In the genomic region with DNA sequence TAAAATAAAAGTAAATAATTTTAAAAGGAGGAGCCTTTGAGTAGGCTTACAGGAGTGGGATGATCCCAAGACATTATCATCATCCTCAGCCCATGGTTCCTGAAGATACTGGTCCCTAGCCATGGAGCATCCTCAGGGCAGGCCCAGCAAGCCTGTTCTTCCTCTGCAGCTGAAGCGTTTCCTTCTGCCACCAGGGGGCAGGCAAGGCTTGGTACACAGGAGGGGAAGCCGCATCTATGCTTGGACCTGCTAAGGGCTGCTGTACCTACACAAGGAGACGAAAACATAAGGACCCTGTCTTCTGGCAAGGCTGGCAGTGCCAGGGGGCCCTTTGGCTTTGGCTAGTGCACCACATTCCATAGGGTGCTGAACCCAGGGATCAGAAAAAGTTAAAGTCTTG, we compare ENCODE assay signal across 8 mouse cellular contexts. TPM values are rescaled to one million over a fixed set of nuclear protein-coding genes. Genes with fewer than 3 reads are reported as not detected.
A peak's percentile ranks its signal among the peaks of the same experiment; 100 is the strongest.
DNase-seq lines count a peak whose midpoint lies in the region; ATAC-seq lines count a peak whose summit lies in the region.

No protein-coding gene starts in this region.

- peak; percentile 60 for DNase-seq in Muller cell, postnatal 12 days (ENCODE audit: inconsistent ontology term)
- DNase-seq in adrenal gland, postnatal 4 days (ENCODE audit: low spot score in 2 of 2): peak; percentile 43 to 52
- DNase-seq in embryonic facial prominence, embryonic 14.5 days (ENCODE audit: low spot score): peak; percentile 76
- DNase-seq in hindbrain, embryonic 11.5 days (ENCODE audit: low spot score): peak; percentile 88
- peak; percentile 54 to 65 for DNase-seq in left cerebral cortex, adult 8-10 months (ENCODE audit: low spot score in 2 of 2)
- DNase-seq in spleen, adult 18-20 months: peak; percentile 46 to 80

- peak; percentile 60; the same call in 1 of the 2 replicates for ATAC-seq in embryonic facial prominence, embryonic 14.5 days (ENCODE audit: low read depth)
- ATAC-seq in hindbrain, embryonic 11.5 days (ENCODE audit: low FRiP score): no peak
- peak; percentile 61 for ATAC-seq in midbrain, embryonic 13.5 days
- ATAC-seq in erythroblast, adult 5-6 weeks (replicated peaks; ENCODE audit: low FRiP score, poor library complexity, severe bottlenecking): no peak

- H3K27me3 ChIP-seq in embryonic facial prominence, embryonic 14.5 days (replicated peaks; ENCODE audit: control insufficient read depth, insufficient read depth, low read length): no peaks in the 10 kb centered on the region
- no peaks in the 10 kb centered on the region for H3K27me3 ChIP-seq in hindbrain, embryonic 11.5 days (ENCODE audit: control insufficient read depth, insufficient read depth, low read length)
- H3K27me3 ChIP-seq in midbrain, embryonic 13.5 days: 0 out of 2 replicates have a peak, but pooled peaks cover 9% of the 10 kb centered on the region

- no peaks in the 10 kb centered on the region for H3K36me3 ChIP-seq in embryonic facial prominence, embryonic 14.5 days (ENCODE audit: control insufficient read depth, insufficient read depth, low read length)
- H3K36me3 ChIP-seq in hindbrain, embryonic 11.5 days (ENCODE audit: control insufficient read depth, insufficient read depth, low read length): no peaks in the 10 kb centered on the region
- no peaks in the 10 kb centered on the region for H3K36me3 ChIP-seq in midbrain, embryonic 13.5 days

- H3K4me1 ChIP-seq in embryonic facial prominence, embryonic 14.5 days (ENCODE audit: control insufficient read depth, insufficient read depth, low read length): no peaks in the 10 kb centered on the region
- H3K4me1 ChIP-seq in hindbrain, embryonic 11.5 days (replicated peaks; ENCODE audit: control insufficient read depth, insufficient read depth, low read length): no peaks in the 10 kb centered on the region
- peaks cover 17% of the 10 kb centered on the region for H3K4me1 ChIP-seq in midbrain, embryonic 13.5 days (replicated peaks)

- H3K4me2 ChIP-seq in embryonic facial prominence, embryonic 14.5 days (ENCODE audit: low read depth, low read length): no peak overlapping the region
- H3K4me2 ChIP-seq in hindbrain, embryonic 11.5 days (replicated peaks; ENCODE audit: low read depth, low read length): no peak overlapping the region
- H3K4me2 ChIP-seq in midbrain, embryonic 13.5 days (replicated peaks): no peak overlapping the region

- 6% methylated on average over 3 of the region's 3 CpGs for WGBS in embryonic facial prominence, embryonic 14.5 days
- 14% methylated on average over 3 of the region's 3 CpGs for WGBS in hindbrain, embryonic 11.5 days
- WGBS in midbrain, embryonic 13.5 days: 11% methylated on average over 3 of the region's 3 CpGs

- H3K9ac ChIP-seq in embryonic facial prominence, embryonic 14.5 days (ENCODE audit: low read depth, low read length): no peak overlapping the region
- no peak overlapping the region for H3K9ac ChIP-seq in hindbrain, embryonic 11.5 days (ENCODE audit: low read depth, low read length)
- no peak overlapping the region for H3K9ac ChIP-seq in midbrain, embryonic 13.5 days (replicated peaks)

- no peak overlapping the region for H3K27ac ChIP-seq in embryonic facial prominence, embryonic 14.5 days (replicated peaks; ENCODE audit: low read depth, low read length)
- no peak overlapping the region for H3K27ac ChIP-seq in hindbrain, embryonic 11.5 days (ENCODE audit: low read depth, low read length)
- H3K27ac ChIP-seq in midbrain, embryonic 13.5 days: no peak overlapping the region

- H3K4me3 ChIP-seq in embryonic facial prominence, embryonic 14.5 days (ENCODE audit: low read depth, low read length): no peak overlapping the region
- H3K4me3 ChIP-seq in hindbrain, embryonic 11.5 days (ENCODE audit: low read depth, low read length): no peak overlapping the region
- no peak overlapping the region for H3K4me3 ChIP-seq in midbrain, embryonic 13.5 days (replicated peaks)

- H3K9me3 ChIP-seq in embryonic facial prominence, embryonic 14.5 days (ENCODE audit: control insufficient read depth, low read length): no peaks in the 10 kb centered on the region
- no peaks in the 10 kb centered on the region for H3K9me3 ChIP-seq in hindbrain, embryonic 11.5 days (ENCODE audit: control insufficient read depth, low read length)
- H3K9me3 ChIP-seq in midbrain, embryonic 13.5 days: no peaks in the 10 kb centered on the region

RNA-seq across cellular contexts. Expression of a gene that starts 40.2 kb away (rescaled TPM):
- 10 to 100 TPM; 16.6 to 18.5 TPM for total RNA-seq in adrenal gland, postnatal 4 days (2021)
- polyA plus RNA-seq in embryonic facial prominence, embryonic 14.5 days (2014; fragmentation: Nextera tagmentation; extraction: Ambion mirVana): 13.3 and 13.5 TPM in 2 replicates
- polyA plus RNA-seq in hindbrain, embryonic 11.5 days (2014; fragmentation: Nextera tagmentation; extraction: Ambion mirVana): 6.0 and 7.0 TPM in 2 replicates
- 100 to 1,000 TPM; 134 to 147 (median 139) TPM for total RNA-seq in left cerebral cortex, adult 8-10 months (2022)
- polyA plus RNA-seq in midbrain, embryonic 13.5 days (2015; fragmentation: Nextera tagmentation; extraction: Ambion mirVana): 6.3 and 6.5 TPM in 2 replicates
- total RNA-seq in erythroblast, adult 5-6 weeks (2015; ENCODE audit: low replicate concordance): not detected in 2 replicates
- 0.60 TPM in 1 of 2 replicates, not detected in the other for total RNA-seq in erythroblast, adult 5-6 weeks (2017; ENCODE audit: low replicate concordance)

Comparison
In these comparisons a context has a peak if more than half of its experiments do, and no peak if none do; other contexts are left out.
1. ATAC-seq: peak in embryonic facial prominence, embryonic 14.5 days (single experiment) and midbrain, embryonic 13.5 days (single experiment); none in hindbrain, embryonic 11.5 days (single experiment) and erythroblast, adult 5-6 weeks (single experiment).
2. RNA of a gene that starts 40.2 kb away (total RNA-seq): 134 to 147 TPM in left cerebral cortex, adult 8-10 months and 16.6 to 18.5 TPM in adrenal gland, postnatal 4 days; 0.60 TPM in erythroblast, adult 5-6 weeks; every median in the first group is over 10 times any median in the second.
3. Peak in every context shown above with its lines, with median percentiles within 50 percentile points of each other: DNase-seq.